Mouse (Mus musculus) right cerebral cortex, postnatal 4 days (tissue): ENCODE results near the gene Rgs8.
A peak's percentile ranks its signal among the peaks of the same experiment; 100 is the strongest.

Experiments used
- DNase-seq: peaks from one replicate; pipeline ENCODE4 v3.0.0-alpha.2; 2022

Gene Rgs8

DNA sequence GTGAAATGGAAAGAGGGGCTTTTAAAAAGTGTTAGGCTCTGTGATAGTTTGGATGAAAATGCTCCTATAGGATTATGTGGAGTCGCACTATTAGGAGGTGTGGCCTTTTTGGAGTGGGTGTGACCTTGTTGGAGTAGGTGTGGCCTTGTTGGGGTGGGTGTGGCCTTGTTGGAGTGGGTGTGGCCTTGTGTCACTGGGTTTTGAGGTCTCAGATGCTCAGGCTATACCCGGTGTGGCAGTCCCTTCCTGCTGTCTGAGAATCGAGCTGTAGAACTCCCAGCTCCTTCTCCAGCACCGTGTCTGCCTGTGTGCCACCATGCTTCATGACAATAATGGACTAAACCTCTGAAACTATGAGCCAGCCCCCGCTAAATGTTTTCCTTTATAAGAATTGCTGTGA, 55.8 kb downstream of the Rgs8 start:
- no peak for DNase-seq

DNA sequence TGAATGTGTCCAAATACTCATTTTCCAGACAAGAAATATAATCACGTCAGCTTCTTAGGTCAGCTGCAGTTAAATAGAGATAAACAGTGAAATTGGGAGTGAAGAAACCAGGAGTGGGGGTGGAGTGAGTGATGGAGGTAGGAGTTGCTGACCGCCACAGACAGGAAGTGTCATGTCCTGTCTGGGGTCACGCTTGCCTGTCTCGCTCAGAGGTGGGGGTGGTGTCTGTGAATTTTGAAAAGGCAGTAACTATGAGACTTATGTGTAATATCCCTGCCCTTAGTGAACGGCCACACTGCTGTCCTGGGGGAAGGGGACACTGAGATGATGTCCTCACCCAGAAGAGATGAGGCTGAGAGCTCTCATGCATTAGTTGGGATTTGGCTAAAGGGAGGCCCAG, 56.6 kb downstream of the Rgs8 start:
- no peak for DNase-seq

DNA sequence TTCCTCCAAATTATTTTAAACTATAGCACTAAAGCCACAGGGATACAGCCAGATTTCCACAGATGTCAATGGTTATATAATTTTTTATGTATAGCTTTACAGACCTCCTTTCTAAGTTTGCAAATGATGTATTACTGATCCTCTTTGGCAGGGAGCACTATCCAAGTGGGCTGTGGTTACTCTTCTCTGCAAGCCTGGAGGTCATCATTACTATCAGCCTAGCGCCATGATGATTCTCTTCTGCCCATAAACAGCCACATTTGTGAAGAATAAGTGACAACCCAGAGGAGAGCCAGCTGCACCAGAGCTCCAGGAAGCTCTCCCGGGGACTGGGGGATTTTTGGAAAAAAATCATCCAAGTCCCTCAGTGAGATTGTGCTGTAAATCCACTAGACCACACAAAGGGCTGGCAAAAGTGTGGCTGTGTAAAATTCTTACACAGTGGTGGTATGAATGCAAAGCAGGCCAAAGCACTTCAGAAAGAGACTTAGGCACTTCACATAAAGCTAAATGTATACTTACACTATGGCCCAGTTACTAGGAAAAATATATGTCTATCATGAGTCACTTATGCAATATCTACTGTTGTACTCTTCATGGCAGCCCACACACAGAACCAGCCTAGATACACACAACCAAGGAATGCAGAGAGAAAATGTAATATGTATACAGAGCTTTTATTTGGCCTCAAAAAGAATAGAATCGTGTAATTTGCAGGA, 58.9 kb downstream of the Rgs8 start:
- no peak for DNase-seq

DNA sequence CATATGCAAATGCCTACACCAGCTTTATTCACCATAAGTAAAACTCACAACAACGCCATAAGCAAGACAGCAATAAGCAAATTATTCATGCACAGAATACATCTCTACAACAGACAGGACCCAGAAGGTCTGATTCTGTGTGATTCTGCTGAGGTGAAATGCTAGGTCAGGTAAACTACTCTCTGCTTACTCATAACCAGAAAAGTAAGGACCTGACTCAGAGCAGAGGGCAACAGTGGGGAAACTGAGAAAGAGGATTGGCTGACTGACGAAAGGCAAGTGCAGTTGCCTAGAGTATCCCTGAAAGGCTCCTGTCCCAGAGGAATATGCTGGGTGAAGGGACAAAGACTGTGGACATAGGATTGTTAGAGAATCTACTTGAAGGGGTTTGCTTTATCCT, 59.8 kb downstream of the Rgs8 start:
- no peak for DNase-seq

DNA sequence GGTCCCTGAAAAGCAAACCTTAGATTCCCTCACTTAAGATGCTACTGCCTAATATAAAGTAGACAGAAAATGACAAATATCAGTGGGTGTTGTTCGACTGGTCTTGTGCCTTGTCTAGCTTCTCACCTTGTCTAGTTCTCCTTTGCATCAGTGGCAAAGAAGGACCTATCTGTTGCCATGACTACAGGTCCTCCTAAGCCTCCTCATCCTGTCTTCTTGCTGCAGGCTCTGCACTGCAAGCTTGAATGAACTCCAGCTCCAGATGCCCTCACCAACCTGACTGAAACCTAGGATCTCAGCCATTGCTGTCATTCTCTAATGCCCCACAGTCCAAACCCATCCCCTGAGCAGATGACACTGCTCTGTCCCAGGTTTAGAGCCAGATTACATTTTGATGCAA, 65.2 kb downstream of the Rgs8 start:
- DNase-seq: no peak

DNA sequence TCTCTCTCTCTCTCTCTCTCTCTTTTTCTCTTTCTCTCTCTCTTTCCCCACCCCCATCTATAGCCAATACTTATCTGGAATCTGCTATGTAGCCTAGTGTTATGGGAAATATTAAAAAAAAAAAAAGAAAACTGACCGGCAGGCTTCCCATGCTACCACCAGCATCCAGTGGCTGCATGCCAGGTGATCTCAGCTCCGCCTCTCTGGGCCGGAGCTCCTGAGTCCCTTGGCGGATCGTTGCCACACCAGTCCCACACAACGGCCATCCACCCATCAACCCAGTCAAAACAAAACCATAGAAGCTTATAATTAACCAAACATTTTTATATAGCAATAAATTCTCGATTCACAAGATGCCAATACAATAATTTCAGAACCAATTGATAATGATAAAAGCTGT, 68.1 kb downstream of the Rgs8 start:
- DNase-seq: no peak

DNA sequence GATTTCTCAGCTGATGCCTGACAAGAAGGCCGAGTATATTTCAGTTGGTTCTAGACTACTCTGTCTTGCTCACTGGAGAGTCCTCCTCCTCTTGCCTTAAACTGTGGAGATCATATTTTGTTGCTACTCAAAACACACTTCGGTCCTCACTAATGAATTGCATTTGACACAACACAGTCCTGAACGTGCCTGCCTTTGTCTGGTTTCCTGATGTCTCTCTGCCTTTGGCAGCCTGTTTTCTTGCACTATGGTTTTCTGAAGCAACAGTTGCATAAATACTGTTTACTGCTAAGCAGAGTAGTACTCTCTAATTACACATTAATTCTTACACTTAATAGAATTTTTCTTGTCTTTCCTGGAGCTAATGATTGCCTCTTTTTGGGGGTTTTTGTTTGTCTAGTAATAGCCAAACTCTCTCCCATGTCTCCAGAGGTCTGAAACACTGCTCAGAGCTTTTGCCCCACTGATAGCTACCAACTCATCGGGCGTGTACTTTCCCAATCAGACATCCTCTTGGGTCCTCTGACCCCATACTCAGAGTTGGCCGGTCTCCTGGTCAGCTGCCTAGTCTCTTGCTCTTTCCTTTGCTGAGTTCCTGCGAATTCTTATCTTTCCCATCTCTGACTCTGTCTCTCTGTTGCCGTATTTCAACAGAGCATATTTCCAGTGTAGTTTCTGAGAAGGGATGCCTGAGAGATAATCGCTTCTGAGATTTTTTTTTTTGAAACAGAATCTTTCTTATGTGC, 68.9 kb downstream of the Rgs8 start:
- DNase-seq: no peak

DNA sequence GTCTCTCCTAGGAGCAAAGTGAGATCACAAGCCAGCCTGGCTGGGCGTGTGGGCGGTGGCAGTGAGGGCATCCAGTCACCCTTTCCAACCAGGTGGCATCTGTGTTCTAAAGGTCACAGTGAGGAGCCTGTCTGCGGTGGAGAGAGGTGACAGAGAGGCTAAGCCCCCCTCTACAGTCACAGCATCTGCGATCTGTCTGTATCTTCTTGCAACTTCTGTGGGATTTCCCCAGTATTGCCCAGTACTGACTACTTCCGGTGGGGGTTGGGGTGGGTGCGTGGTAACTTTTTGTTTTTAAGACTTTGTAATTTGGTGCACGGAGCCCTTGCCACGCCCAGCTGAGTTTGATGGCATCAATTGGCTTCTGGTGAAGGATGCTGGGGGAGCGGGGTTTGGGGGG, 70.6 kb downstream of the Rgs8 start:
- no peak for DNase-seq

DNA sequence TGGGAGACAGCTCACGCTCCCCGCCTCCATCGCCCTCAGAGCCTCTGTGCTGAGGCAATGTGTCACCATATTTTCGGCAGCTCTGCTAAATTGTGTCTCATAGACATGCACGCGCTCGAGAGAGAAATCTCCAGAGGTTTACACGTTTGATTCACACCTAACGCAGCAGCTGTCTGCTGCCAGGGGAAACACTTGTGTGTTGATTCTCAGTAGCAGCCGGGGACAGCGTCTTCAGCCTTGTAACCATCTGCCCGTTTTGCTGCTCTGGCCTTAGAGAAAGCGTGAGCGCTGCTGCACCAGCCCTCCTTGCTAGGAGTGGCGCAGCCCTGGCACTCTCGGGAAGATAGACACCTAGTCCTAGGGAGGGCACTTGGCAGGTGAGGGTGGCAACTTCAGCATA, 73.8 kb downstream of the Rgs8 start:
- no peak for DNase-seq

DNA sequence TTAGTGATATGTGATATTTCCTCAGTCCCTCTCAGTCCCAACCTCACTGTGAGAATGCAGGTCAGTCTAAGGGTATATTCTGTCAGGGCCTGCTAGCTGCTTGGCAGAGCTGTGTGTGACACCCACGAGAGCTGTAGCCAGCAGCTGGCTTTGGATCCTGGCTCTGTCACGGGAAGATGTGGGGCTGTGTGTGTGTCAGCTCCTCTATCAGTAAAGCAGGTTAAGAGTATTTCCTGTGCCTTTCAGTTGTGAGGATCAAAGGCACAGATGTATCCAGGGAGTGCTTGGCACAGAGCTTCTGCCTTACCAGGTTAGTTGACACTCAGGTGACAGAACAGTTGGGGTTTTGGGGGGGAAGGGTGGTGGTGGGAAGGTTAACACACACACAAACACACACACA, 77.0 kb downstream of the Rgs8 start:
- DNase-seq: no peak

DNA sequence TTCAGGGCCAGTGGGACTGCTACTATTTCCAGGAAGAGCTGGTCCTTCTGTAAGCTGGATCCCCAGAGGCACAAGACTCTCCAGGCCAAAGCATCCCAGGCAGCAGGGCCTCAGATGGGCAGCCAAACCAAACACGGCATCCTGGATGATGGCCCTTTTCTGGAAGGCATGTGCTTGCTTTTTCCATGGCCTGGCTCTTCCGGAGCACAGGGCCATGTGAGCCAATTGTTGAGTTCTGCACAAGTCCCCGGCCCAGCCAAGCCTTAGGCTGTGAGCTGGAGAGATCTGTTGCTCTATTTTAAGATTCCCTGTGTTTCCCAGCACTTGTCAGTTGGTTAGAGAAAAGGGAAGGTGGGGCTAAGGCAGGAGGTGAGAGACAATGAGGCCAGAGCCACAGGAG, 77.8 kb downstream of the Rgs8 start:
- no peak for DNase-seq

DNA sequence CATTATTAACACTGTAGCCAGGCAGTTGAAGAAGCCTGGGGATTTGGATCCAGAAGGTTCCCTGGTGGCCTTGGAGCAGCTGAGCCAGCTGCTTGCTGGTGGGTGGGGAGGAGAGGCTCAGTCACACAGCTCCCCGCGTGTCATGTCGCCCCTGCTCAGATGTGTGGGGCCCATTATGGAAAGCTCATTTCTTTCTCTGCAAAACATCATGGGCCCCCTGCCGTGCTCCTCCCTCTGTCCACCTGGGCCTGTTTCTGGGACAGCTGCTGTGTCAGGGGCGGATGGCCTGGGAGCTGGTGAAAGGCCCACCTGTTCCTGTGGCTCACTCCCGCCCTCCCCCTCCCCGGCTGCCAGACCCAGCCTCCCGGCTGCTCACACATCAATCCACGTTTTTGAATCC, 80.4 kb downstream of the Rgs8 start:
- DNase-seq: no peak

DNA sequence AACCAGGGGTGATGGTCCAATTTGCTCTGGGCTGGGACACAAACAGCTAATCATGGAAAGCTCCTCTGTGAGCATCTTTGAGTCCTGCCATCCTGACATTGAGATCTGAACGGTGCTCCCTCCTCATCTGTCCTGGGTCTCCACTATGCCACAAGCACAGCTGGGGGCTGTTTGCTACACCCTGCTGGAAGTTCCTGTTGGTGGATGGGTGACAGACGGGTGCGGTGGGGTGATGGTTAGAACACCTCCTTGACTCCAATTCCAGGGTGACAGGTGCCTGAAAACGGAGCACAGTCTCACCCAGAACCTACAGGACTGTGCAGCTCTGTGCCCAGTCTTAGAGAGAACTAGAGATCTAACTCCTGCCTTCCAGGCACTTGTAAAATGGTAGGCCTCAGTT, 82.0 kb downstream of the Rgs8 start:
- DNase-seq: no peak

DNA sequence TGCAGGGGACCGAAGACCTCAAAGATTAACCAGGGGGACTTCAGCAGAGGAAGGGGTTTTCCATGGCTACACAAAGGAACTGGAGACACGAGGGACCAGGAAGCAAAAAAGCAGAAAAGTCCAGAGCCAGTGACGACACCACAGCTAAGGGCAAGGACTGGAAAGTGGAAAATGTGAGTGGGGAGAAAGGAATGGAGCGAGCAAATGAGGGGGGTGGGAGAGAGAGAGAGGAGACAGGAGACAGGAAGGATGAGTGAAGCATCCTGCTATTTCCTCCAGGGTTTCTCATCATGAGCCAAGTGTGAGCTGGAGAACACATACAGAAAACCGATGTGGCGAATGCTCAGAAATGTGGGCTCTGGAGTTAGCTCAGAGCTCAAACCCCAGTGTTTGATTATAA, 83.3 kb downstream of the Rgs8 start:
- no peak for DNase-seq

DNA sequence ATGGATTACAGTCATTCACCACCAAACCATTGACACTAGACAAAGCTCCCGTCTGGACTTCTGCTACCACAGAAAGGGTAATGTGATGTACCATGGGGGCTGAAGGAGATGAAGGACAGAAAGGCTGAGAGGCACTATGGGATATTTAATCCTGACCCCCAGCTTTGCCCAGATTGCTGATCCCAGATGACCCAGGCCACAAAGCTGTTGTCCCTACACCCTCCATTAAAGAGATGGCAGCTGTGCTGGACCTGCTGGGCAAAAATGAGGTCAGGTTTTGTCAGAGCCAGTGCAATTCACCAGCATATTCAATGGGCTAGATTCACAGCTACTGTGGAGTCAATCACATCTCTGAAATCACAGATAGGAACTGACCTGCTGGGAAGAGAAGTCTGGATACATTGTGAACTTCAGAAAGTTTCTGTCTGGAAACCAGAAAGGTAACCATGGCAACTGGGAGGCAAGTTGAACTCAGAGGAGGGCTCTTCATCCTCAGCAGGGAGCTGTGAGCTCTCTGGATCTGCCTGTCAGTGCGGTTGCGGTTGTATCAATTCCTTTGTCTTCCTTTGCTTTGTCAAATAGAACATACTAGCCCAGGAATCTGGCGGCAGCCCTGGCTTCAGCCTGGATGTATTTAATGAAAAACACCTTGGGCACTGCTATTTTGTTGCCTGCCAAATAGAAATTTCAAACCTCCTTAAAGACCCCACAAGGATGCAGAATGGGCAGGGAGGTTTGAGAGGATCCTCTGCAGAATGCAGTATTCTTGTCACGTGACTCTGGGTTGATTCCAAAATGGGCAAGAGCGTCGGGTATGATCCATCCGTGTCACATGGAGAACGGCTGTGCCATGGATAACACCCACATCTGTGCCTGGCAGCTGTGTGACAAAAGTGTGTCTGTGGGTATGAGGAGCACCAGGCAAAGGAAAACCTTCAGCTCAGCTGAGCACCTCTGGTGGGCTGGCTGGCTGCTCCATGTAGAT, 84.6 kb downstream of the Rgs8 start:
- DNase-seq: no peak

DNA sequence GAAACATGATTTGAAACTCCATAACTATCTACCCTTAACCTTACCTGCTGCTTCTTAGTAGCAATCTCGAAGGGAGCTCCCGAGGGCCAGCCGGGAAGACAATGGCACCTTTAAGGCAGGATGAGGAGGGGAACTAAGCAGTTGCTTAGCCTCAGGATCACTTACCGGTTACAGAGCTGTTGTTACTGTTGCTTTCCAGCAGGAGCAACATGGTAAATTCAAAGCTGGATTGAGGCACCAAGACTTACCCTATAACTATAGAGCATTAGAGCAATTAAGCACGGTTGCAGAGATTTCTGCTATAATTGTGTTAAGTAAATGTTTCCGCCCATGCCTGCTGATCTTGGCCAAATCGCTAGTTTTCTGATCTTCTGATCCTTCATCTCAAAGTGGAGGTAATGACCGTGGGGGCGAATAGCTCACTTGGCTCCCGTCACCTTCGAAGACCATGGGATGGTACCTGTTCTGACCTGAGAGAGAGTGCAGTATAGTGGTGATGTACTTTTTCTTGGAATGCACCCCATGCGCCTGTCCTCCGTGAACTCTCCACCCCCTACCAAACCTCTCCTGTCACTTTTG, 86.7 kb downstream of the Rgs8 start:
- no peak for DNase-seq

DNA sequence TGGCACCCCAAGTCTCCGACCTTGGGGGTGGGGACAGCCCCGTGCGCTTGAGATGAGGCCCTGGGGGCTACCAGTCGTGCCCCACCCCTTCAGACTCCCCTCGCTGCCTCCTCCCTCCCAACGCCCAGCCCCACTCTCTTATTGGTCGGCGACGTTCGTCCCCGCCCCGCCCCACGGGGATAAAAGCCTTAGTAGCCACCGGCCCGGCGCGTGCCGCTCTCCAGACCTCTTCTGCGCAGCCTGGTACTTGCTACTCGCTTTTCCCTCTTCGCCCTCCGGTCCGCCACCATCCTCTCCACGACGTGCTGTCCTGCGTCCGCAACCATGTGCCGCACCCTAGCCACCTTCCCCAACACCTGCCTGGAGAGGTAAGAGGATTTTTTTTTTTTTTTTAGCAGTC, 87.3 kb downstream of the Rgs8 start, which contains the start of gene Rgs16:
Gene Rgs16 (plus strand): TSS at position 205 of the 400 bp plus-strand sequence.
- peak; percentile 78 for DNase-seq

DNA sequence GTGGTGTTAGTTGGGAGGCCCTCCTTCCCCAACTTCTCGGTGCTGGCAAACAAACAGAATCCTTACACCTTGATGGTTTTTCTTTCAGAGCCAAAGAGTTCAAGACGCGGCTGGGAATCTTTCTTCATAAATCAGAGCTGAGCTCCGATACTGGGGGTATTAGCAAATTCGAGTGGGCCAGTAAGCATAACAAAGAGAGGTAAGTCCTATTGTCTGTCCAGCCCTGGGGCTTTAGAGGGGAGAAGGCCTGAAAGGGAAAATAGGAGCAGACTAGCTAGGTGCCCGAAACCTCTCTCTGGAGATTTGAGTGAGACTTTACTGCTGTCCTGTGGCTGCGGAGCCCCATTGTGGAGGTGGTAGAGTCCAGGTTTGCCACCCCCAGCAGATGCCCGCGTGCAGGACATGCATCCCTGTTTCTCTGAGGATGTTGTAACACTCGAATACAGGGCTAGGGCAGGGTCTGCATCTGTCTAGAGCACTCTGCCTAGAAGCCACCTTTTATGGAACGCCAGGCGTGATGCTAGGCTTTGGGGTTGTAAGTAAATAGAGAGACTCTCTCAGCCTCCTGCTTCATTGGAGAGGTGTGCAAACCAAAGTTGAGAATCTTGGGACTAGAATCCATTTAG, 88.1 kb downstream of the Rgs8 start:
- DNase-seq: no peak

DNA sequence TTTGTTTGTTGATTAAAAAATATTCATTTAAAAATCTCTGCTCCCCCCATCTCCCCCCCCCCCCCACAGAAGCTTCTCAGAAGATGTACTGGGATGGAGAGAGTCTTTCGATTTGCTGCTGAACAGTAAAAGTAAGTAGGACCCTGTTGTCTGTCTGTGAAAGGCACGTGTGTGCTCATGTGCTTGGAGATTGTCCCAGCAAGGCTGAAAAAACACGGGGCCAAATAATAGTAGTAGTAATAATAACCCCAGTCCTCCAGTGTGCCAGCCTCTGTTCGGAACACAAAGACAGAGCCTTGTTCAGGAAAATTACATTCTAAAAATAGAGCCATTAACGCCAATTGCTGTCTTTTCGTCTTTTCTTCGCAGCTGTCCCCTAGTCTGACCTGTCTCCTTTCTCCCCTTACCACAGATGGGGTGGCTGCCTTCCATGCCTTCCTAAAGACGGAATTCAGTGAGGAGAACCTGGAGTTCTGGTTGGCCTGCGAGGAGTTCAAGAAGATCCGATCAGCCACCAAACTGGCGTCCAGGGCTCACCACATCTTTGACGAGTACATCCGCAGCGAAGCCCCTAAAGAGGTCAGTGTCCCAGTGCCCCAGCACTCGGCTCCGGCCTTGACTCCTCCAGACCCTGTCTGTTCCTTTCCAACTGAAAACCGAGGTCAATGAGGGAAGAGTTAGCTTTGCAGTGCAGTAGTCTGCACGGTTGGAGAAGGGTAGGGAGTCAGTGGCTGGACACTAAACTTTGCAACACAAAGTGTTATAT, 88.9 kb downstream of the Rgs8 start:
- no peak for DNase-seq

DNA sequence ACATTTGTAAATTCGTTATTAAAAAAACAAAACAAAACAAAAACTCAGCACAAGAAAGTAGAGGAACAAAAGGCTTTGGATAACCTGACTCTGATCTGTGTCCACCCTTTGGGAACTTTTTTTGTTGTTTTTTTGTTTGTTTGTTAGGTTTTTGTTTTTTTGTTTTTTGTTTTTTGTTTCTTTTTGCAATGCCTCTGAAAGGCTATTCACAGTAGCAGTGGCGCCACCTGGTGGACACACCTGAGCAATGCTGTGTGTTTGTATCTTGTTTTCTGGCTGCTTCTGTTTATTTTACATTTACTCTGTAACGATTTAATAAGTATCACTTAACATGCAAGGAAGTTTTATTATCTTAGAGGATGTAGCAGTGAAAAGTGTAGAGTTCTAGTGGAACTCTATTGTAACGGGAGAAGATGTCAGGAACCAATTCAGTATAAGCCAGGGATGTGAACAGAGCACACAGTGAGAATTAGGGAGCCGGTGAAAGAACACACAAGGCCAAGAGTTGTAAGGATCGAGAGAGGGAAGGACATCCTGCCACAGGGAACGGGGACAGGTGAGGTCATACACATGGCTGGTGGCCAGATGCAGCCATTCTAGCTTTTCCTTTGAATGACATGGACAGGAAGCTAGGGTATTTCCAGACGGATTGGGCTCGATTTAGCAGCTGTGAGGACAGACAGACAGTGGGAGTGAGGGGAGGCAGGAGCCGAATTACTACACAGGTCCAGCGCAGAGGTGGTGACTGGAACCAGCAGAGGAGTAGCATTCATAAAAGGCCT, 89.7 kb downstream of the Rgs8 start:
- DNase-seq: peak; percentile 94

DNA sequence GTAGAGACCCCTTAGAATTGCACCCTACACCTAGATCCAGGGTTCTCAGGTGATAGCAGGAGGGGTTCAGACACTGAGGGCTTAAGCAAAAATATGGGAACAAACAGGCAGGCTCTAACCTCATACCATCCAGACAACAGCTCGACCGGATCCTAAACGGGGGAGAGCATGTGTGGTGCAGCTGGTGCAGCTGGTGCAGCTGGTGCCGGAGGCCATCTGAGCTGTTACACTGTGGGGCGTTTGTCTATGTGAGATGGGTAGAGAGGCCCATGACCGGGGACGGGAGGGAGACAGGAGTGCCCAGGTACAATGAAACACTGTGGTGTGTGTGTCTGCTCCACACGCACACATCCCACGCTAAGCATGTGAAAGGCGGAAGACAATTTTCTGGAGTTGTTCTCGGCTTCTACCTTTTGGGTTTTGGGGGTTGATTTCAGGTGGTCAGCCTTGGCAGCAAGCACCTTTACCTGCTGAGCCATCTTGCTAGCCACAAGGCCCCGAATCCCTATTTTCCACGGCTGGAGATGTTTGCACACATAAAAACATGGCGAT, 93.4 kb downstream of the Rgs8 start:
- DNase-seq: no peak
